16 mouse cellular contexts compared by ENCODE assay signal in the genomic region with DNA sequence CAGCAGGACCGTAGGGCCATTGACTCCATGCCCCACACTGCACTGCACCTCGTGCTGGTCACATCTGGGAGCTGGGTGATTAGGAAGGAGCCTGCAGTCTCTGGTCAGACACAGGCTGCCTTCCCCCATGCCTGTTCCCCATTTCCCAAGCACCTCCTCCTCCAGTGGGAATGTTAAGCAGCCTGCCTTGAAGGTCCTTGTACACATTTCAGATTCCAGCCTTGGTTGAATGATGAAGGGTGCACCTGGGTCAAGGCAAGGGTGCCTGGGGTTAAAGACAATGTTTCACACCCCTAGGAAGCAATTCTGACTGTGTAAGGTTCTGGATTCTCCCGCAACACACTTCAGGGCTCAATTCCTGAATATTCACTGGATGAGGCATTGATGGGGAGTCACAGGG. TPM values are rescaled to one million over a fixed set of nuclear protein-coding genes. Genes with fewer than 3 reads are reported as not detected.
DNase-seq lines count a peak whose midpoint lies in the region.
"Had no signal": no experiment of that assay in that cellular context is flagged by ENCODE, and none has a peak within 500 bp of the region (broad histone marks: within the 10 kb centered on the region; RNA-seq: fewer than 3 reads in every experiment).

No protein-coding gene starts in this region.

- DNase-seq in adrenal gland, adult 8-10 months, result peak; percentile 29
- no peak for DNase-seq in adrenal gland, postnatal 4 days (ENCODE audit: low spot score in 2 of 2)
- peak; percentile 20 to 22 for DNase-seq in lung, adult 18-20 months
- DNase-seq in lung, postnatal 14 days, result no peak
- peak; percentile 5 for DNase-seq in lung, postnatal 10 days
- no peak for DNase-seq in T-cell, adult 2 months (ENCODE audit: low spot score)
- DNase-seq in liver, result no peak
- DNase-seq: adrenal gland, postnatal 10 days; cerebellum, adult 11-12 months; cerebellum, adult 9-11 months; cerebellum, postnatal 36 days; gastrocnemius, postnatal 10 days; heart, adult 18-20 months; heart, postnatal 10 days; heart, postnatal 4 days had no signal

RNA-seq across cellular contexts. Expression of gene Spink4, which starts 1.4 kb away (rescaled TPM):
- total RNA-seq in adrenal gland, adult 8-10 months (2022), result 100 to 1,000 TPM in 2 of 4 experiments, not detected in 2; 117 to 151 TPM
- total RNA-seq in adrenal gland, postnatal 4 days (2021), result 10 to 100 TPM; 14.6 to 17.7 TPM
- total RNA-seq: gastrocnemius, postnatal 10 days; gastrocnemius, postnatal 4 days; heart, adult 18-20 months had no signal

RNA-seq across cellular contexts. Expression of gene Bag1, which starts 26.8 kb away (rescaled TPM):
- 100 to 1,000 TPM; 187 to 375 (median 251) TPM for total RNA-seq in adrenal gland, adult 8-10 months (2022)
- 100 to 1,000 TPM; 225 to 228 TPM for total RNA-seq in adrenal gland, postnatal 4 days (2021)

RNA-seq across cellular contexts. Expression of gene Chmp5, which starts 26.9 kb away (rescaled TPM):
- 100 to 1,000 TPM in 3 of 4 experiments, 10 to 100 TPM in 1; 97.2 to 108 (median 103) TPM for total RNA-seq in adrenal gland, adult 8-10 months (2022)
- total RNA-seq in adrenal gland, postnatal 4 days (2021), result 10 to 100 TPM; 69.0 to 76.8 TPM

RNA-seq across cellular contexts. Expression of gene Nfx1, which starts 49.4 kb away (rescaled TPM):
- total RNA-seq in adrenal gland, adult 8-10 months (2022), result 100 to 1,000 TPM in 2 of 4 experiments, 10 to 100 TPM in 2; 86.1 to 168 (median 125) TPM
- total RNA-seq in adrenal gland, postnatal 4 days (2021), result 100 to 1,000 TPM; 107 to 110 TPM

Comparison
In these comparisons a context has a peak if more than half of its experiments do, and no peak if none do; other contexts are left out.
1. DNase-seq: peak in adrenal gland, adult 8-10 months (single experiment), lung, adult 18-20 months (2 of 2) and lung, postnatal 10 days (single experiment); none in adrenal gland, postnatal 4 days (0 of 2), lung, postnatal 14 days (single experiment), T-cell, adult 2 months (single experiment) and liver (single experiment).